Mouse (Mus musculus) heart, embryonic 16.5 days (tissue): ENCODE data around the gene Nr2c2ap. TPM values are rescaled to one million over a fixed set of nuclear protein-coding genes. Genes with fewer than 3 reads are reported as not detected.

Experiments
- ATAC-seq: fragments of 200-750 bp; cut with Nextera tagmentation; replicated peaks from 2 replicates; pipeline ENCODE4 v1.8.0; 2017; ENCODE audit warnings: moderate number of reproducible peaks; ENCODE audit not compliant: insufficient read depth, low FRiP score; ENCODE audit errors: extremely low read depth
- H3K27ac ChIP-seq: fragments of 300-500 bp; sonication (generic); 2 replicates; pipeline ENCODE4 v1.5.1; 2014; ENCODE audit warnings: mild to moderate bottlenecking, low read length, control low read depth, moderate library complexity
- H3K27me3 ChIP-seq: fragments of 300-500 bp; sonication (generic); 2 replicates; pipeline ENCODE4 v1.6.1; 2014; ENCODE audit warnings: low read length, mixed read lengths; ENCODE audit not compliant: control insufficient read depth, insufficient read depth
- H3K36me3 ChIP-seq: fragments of 300-500 bp; sonication (generic); 2 replicates; pipeline ENCODE4 v1.6.1; 2014; ENCODE audit not compliant: control insufficient read depth, insufficient read depth
- H3K4me1 ChIP-seq: fragments of 300-500 bp; sonication (generic); 2 replicates; pipeline ENCODE4 v1.6.1; 2014; ENCODE audit warnings: low read length, mixed read lengths; ENCODE audit not compliant: control insufficient read depth, insufficient read depth
- H3K4me2 ChIP-seq: fragments of 300-500 bp; sonication (generic); 2 replicates; pipeline ENCODE4 v1.6.1; 2014; ENCODE audit warnings: low read depth, mild to moderate bottlenecking, control low read depth, low read length
- H3K4me3 ChIP-seq: fragments of 300-500 bp; sonication (generic); 2 replicates; pipeline ENCODE4 v1.5.1; 2014; ENCODE audit warnings: mild to moderate bottlenecking, control low read depth, low read length
- H3K9ac ChIP-seq: fragments of 300-500 bp; sonication (generic); 2 replicates; pipeline ENCODE4 v1.6.1; 2014; ENCODE audit warnings: low read length, control low read depth
- H3K9me3 ChIP-seq: fragments of 300-500 bp; sonication (generic); replicated peaks from 2 replicates; pipeline ENCODE4 v1.6.1; 2016; ENCODE audit warnings: low read length; ENCODE audit not compliant: control insufficient read depth
- WGBS: fragments of 180-500 bp; shearing (Covaris S2); extraction: QIAGEN DNeasy Blood & Tissue Kit; methylation state at CpG from one replicate; pipeline ENCODE4 v1.1.7; 2014; 5-methylcytosine and 5-hydroxymethylcytosine counted together
- polyA plus RNA-seq: library from polyadenylated mRNA; unstranded; fragments of >200 nt; fragmentation: Nextera tagmentation; extraction: Ambion mirVana; gene quantifications from 2 replicates; pipeline ENCODE4 v1.2.1, GENCODE M21; 2015

The Nr2c2ap gene
- polyA plus RNA-seq, 1 experiment from 2014 or later: 37.8 TPM

DNA sequence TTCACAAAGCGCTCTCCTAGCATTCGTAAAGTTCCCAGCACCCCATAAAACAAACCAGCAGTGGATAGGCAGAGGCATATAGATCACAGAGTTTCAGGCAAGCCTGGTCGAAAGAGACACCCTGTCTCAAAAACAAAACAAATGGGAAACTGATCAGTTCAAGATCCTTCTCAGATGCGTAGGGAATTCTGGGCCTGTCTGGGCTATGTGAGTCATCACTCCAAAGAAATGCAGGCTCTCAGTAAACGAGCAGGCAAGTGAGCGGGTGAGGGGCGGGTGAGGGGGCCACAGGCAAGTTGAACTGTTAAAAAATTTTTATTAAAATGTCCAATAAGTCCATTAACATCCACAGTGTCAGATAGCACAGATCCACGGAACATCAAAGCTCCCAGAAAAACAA lies 38.3 kb upstream of the Nr2c2ap start:
- H3K4me3 ChIP-seq: no peak overlapping the region
- no peaks in the 10 kb centered on the region for H3K4me1 ChIP-seq
- no peak overlapping the region for H3K27ac ChIP-seq
- no peaks in the 10 kb centered on the region for H3K9me3 ChIP-seq
- 52% methylated on average over 8 of the region's 8 CpGs for WGBS
- H3K27me3 ChIP-seq: peaks cover 38% of the 10 kb centered on the region
- H3K9ac ChIP-seq: no peak overlapping the region
- ATAC-seq: no peak
- H3K36me3 ChIP-seq: no peaks in the 10 kb centered on the region
- H3K4me2 ChIP-seq: no peak overlapping the region

- H3K36me3 ChIP-seq: no peaks in the 10 kb centered on the region
- H3K9me3 ChIP-seq: no peaks in the 10 kb centered on the region
- H3K4me3 ChIP-seq: no peak overlapping the region
- 70% methylated on average over 8 of the region's 8 CpGs for WGBS
- no peak for ATAC-seq
- H3K27me3 ChIP-seq: peaks cover 2% of the 10 kb centered on the region; the same call in 1 of the 2 replicates
- H3K4me1 ChIP-seq: peaks cover under 1% of the 10 kb centered on the region; the same call in 1 of the 2 replicates
- H3K4me2 ChIP-seq: no peak overlapping the region
- no peak overlapping the region for H3K27ac ChIP-seq
- H3K9ac ChIP-seq: no peak overlapping the region
Measured at GRCm38 (mm10) chr8:70099276-70099675, 31.9 kb upstream of the Nr2c2ap start.

DNA sequence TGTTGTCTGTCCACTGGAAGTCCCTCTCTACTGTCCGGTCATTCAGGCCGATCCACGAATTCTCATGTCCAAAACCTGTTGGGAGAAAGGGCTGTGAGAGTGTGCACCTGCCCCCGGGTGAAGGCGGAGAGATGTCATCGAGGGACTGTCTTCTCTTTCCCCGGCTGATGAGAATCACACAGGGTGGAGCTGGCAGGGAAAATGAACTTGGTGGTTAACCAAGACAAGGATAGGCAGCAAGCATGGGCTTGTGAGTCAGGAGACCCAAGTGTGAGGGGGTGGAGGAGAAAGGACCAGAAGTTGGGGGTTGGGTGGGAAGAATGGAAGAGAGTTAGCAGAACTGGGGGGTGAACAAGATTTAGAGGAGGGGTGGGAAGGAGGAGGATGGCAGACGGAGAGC lies 30.9 kb upstream of the Nr2c2ap start:
- H3K27me3 ChIP-seq: no peaks in the 10 kb centered on the region; the same call in 1 of the 2 replicates
- ATAC-seq: no peak

DNA sequence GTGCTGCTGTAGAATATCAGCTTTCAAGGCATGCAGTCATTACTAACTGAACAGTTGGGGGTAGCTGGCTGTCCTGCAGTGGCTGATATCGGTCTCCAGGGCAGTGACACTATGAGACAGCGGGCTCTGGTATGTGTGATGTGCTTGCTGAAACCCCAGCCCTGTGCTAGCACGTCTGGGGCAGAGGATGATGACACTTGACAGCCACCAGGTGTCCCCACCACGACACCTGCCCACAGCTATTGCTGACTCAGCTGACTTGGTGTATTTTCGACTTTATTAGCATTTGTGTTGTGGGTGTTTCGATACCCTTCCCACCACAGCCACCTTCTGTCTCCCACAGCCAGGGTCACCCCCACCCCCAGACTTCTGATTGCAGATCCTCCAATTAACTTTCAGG lies 26.6 kb upstream of the Nr2c2ap start:
- no peak overlapping the region for H3K9ac ChIP-seq
- H3K4me3 ChIP-seq: no peak overlapping the region
- H3K27ac ChIP-seq: no peak overlapping the region
- no peak overlapping the region for H3K4me2 ChIP-seq
- 12% methylated on average over 6 of the region's 6 CpGs for WGBS
- H3K9me3 ChIP-seq: no peaks in the 10 kb centered on the region
- H3K27me3 ChIP-seq: peaks cover 2% of the 10 kb centered on the region
- H3K36me3 ChIP-seq: no peaks in the 10 kb centered on the region
- ATAC-seq: peak; percentile 73; the same call in 1 of the 2 replicates
- H3K4me1 ChIP-seq: peaks cover 4% of the 10 kb centered on the region; the same call in 1 of the 2 replicates

More for the DNA sequence above, 30.9 kb upstream of the Nr2c2ap start:
- 85% methylated on average over 8 of the region's 8 CpGs for WGBS
- Histone ChIP-seq H3K27ac (no peak overlapping the region), H3K36me3 (no peaks in the 10 kb centered on the region), H3K4me3 (no peak overlapping the region), H3K9me3 (no peaks in the 10 kb centered on the region), H3K9ac (no peak overlapping the region), H3K4me1 (peaks cover 4% of the 10 kb centered on the region; the same call in 1 of the 2 replicates), H3K4me2 (no peak overlapping the region)

DNA sequence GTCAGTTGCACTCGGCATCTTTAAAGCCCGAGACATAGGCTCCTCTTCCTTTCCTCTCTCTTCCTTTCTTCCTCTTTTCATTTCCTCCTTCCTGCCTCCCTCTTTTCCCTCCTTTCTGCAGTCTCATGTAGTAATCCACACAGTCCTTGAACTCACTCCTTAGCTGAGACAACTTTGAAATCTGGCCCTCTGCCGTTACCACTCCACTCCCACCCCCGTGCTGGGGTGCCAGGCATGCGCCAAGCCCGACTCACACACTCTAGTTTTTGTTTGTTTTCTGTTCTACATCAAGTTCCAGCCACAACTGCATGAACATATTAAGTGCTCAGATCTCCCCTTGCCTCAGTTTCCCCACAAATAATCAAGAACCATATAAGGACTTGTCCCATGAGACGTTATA lies 26.2 kb upstream of the Nr2c2ap start:
- ATAC-seq: no peak
- Histone ChIP-seq H3K36me3 (no peaks in the 10 kb centered on the region), H3K9me3 (no peaks in the 10 kb centered on the region), H3K4me3 (no peak overlapping the region), H3K9ac (no peak overlapping the region), H3K4me2 (no peak overlapping the region), H3K4me1 (peaks cover 4% of the 10 kb centered on the region; the same call in 1 of the 2 replicates), H3K27me3 (peaks cover 4% of the 10 kb centered on the region), H3K27ac (no peak overlapping the region)
- WGBS: 67% methylated on average over 7 of the region's 7 CpGs

DNA sequence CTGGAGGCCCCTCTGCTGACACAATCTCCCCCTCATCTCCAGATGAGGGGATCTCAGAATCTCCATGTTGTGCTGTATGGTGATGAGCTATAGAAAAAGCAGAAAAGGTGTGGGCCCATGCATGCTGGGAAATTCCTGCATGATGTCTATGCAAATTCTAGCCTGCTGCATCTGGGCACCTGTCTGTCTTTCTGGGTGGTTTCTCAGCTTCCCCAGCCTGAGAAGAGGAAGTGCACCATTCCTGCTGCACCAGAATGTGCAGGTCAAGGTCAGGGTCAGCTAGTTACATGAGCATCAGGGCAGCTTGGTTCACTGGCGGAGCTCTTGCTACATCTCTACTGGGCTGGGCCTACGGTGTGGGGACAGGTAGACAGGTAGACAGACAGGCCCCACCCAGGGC lies 20.7 kb upstream of the Nr2c2ap start:
- no peak for ATAC-seq
- Histone ChIP-seq H3K27me3 (peaks cover 55% of the 10 kb centered on the region), H3K9ac (no peak overlapping the region), H3K9me3 (no peaks in the 10 kb centered on the region), H3K27ac (no peak overlapping the region), H3K36me3 (no peaks in the 10 kb centered on the region), H3K4me2 (no peak overlapping the region), H3K4me3 (no peak overlapping the region), H3K4me1 (no peaks in the 10 kb centered on the region)
- 82% methylated on average over 2 of the region's 2 CpGs for WGBS

DNA sequence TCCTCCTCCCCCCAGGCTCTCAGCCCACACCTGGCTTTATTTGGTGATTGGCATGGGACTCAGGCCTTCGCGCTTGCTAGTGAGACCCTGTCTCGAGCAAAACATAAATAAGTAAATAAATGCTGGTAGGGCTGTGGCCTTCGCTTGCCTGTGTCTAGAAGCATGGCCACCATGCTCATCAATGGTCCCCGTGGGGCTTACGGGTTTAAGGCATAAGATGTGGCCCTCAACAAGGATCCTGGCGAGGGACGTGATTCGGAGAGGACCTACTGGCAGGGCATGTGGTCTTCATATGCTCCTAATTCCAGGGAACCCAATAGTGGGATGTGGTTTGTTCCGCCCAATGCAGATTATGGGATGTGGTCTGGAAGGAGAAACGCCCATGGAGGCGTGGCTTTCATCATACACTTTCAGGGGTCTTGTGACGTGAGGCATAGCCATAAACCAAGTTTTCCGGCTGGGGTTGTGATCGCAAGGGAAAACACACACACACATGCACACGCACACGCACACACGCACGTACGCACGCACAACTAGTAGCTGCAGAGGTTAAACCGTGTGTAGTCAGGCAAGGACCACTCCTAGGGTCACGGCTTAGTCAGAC lies 19.8 kb upstream of the Nr2c2ap start:
- H3K4me2 ChIP-seq: no peak overlapping the region
- peaks cover 59% of the 10 kb centered on the region for H3K27me3 ChIP-seq
- no peak for ATAC-seq
- H3K36me3 ChIP-seq: no peaks in the 10 kb centered on the region
- WGBS: 49% methylated on average over 23 of the region's 23 CpGs
- no peak overlapping the region for H3K9ac ChIP-seq
- no peak overlapping the region for H3K4me3 ChIP-seq
- no peaks in the 10 kb centered on the region for H3K4me1 ChIP-seq
- no peaks in the 10 kb centered on the region for H3K9me3 ChIP-seq
- H3K27ac ChIP-seq: no peak overlapping the region

GRCm38 (mm10) chr8:70112401-70113016 lies 18.6 kb upstream of the Nr2c2ap start:
- 8% methylated on average over 43 of the region's 43 CpGs for WGBS
- peaks cover 71% of the 10 kb centered on the region for H3K27me3 ChIP-seq
- no peaks in the 10 kb centered on the region for H3K9me3 ChIP-seq
- ATAC-seq: no peak
- no peak overlapping the region for H3K9ac ChIP-seq
- H3K4me3 ChIP-seq: no peak overlapping the region
- no peak overlapping the region for H3K27ac ChIP-seq
- H3K4me1 ChIP-seq: no peaks in the 10 kb centered on the region
- no peaks in the 10 kb centered on the region for H3K36me3 ChIP-seq
- H3K4me2 ChIP-seq: no peak overlapping the region

- H3K4me2 ChIP-seq: no peak overlapping the region
- no peak overlapping the region for H3K27ac ChIP-seq
- H3K9ac ChIP-seq: no peak overlapping the region
- no peaks in the 10 kb centered on the region for H3K9me3 ChIP-seq
- ATAC-seq: no peak
- no peaks in the 10 kb centered on the region for H3K4me1 ChIP-seq
- WGBS: 18% methylated on average over 6 of the region's 6 CpGs
- H3K4me3 ChIP-seq: no peak overlapping the region
- peaks cover 90% of the 10 kb centered on the region for H3K27me3 ChIP-seq
- no peaks in the 10 kb centered on the region for H3K36me3 ChIP-seq
Measured at GRCm38 (mm10) chr8:70114488-70114887, 16.6 kb upstream of the Nr2c2ap start.
